Mouse (Mus musculus) megakaryocyte, adult 5-6 weeks (primary cell): ENCODE measurements around the gene Tex47. TPM values are rescaled to one million over a fixed set of nuclear protein-coding genes. Genes with fewer than 3 reads are reported as not detected.

Experiments used
- ATAC-seq: 2 replicates; pipeline ENCODE4 v1.8.0; 2016; ENCODE audit warnings: mild to moderate bottlenecking, inconsistent platforms; ENCODE audit not compliant: poor library complexity, severe bottlenecking
- total RNA-seq, 2 experiments: library from RNA; stranded (forward) in 1 of 2; stranded (reverse) in 1 of 2; fragments of 153-499, 151-499 nt in 1 of 2; fragments of 221-1000, 200-1000 nt in 1 of 2; gene quantifications; 2 replicates each; pipeline versions ENCODE4 v1.2.3 to v1.2.4; 2015 to 2017

The Tex47 gene
- total RNA-seq (2015) (not detected in 2 replicates), total RNA-seq (2017) (not detected in 2 replicates)

DNA sequence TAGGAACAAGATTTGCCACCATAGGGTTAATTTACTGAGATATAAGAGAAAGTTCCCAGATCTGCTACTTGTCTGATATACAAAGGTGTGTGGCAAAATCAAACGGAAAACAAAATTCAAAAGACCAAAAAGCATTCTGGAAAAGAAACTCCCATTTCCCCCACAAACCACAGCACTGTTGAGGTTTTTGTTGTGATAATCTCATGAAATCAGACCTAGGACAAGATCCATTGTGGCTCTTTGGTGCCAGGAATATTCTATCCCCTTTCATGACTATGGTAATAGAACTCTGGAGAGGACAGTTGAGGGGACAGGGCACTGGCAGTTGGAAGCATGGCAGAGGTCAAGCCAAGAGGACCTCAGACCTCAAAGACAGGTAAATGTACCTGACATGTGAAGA is at the start of gene Tex47:
Gene Tex47 (plus strand): TSS at position 301 of the 400 bp plus-strand sequence.
- ATAC-seq: no peak

DNA sequence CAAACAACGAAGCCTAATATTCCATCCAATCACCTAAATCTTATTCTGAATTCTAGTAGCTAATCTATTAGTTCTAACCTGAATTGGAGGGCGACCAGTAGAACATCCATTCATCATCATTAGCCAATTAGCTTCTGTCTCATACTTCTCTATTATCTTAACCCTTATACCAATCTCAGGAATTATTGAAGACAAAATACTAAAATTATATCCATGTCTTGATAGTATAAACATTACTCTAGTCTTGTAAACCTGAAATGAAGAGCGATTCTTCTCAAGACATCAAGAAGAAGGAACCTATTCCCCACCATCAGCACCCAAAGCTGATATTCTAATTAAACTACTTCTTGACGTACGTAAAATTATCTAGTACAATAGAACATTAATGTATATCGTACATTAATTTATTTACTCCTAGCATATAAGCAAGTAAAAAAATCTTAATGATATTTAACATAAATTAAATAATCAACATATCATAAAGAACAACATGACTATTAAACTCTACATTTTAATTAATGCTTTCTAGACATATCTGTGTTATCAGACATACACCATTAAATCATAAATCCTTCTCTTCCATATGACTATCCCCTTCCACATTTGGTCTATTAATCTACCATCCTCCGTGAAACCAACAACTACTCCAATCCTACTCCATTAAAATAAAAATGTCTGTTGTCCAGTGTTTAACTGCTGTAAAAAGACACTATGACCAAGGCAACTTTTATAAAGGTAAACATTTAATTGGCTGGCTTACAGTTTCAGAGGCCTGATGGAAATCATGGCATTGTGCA is 27.1 kb upstream of the Tex47 start:
- peak; percentile 94 for ATAC-seq

DNA sequence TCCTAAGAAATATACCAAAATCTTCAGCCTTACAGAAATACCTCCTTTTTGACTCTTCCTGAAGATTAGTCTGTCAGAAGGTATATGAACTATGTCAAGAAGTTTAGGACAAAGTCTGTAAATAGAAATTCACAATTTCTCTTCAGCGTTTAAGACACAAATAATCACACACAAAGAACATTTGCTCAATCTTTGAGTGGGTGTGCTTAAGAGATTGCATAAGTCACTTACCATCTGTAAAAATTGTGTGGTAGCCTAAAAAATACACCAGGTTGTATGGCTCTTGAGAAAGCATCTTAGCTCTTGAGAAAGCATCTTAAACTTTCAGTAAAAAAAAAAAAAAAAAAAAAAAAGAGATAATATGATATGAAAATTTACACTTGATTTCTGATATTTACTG is 19.6 kb upstream of the Tex47 start:
- ATAC-seq: no peak

DNA sequence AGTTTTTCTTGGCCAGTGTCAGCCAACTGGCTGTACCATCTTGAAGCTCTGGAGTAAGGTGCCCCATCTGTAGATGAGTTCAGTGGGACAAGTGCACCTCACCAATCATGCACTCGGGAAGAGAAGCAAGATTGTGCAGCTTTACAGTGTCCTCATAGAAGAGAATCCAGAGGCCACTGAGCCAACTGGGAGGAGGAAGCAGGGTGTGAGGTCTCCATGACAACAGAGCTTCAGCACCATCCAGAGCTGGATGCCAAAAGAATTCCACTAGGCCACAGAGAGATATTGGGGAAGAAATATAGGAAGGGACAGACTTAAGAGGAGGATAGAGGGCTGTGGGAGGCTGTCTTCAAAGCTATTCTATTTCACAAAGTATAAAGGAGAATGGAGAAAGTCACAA is 950 bp upstream of the Tex47 start:
- ATAC-seq: no peak

DNA sequence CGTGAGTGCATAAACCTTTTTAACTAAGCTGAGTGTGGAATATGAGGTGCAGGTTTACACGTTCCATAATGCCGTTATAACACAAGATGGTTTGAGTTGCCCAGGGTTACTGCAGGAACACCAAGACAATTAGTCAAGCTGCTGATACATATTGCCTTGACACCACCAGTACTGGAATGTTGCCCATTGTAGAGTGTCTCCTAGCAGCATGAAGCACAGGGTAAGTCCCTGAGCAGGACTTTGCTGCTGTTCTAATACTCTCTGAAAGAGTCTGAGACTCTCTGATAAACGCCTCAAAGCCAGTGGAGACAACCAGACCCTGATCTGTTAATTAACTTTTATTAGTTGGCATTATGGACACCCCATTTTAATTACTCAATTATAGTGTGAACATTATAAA is 21.7 kb downstream of the Tex47 start:
- ATAC-seq: no peak

DNA sequence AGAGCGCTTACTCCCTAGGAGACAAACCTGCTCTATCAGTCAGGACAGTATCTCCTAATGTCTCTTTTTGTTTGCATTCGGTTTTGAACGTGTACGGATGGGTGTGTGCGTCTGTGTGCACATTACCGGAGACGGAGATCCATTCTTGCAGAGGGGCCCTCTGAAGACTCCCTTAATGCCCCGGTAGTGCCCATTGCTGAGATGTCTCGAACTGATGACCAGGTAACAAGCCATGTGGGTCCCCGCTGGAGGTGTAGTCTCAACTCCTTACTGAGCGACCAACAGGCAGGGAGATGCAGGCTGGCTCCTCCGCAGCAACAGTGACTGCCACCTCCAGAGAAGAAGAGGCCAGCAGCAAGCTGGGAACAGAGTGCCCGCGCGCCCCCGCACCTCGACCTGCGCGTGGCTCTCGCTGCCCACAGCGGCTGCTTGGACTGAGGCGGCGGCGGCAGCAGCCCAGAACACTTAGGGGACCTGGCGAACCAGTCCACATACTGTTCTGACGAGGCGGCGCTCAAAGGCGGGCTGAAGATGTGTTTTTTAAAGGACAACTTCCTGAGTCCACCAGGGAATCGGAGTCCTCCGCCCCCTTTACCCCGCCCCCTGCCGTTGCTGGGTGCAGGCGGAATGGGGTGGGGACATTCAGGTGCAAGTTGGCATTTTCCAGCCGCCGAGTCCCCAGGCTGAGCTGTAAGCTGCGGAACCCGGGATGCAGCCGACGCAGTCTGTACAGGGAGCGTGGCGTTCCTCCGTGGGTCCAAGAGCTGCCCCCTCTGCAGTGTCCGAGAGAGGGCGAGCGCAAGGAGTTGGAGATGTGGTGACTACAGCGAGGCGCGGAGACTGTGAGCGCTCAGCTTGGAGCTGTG is 40.5 kb downstream of the Tex47 start, which contains the start of gene Zfp804b:
Gene Zfp804b (minus strand): TSS at position 612 of the 866 bp plus-strand sequence.
- ATAC-seq: no peak

DNA sequence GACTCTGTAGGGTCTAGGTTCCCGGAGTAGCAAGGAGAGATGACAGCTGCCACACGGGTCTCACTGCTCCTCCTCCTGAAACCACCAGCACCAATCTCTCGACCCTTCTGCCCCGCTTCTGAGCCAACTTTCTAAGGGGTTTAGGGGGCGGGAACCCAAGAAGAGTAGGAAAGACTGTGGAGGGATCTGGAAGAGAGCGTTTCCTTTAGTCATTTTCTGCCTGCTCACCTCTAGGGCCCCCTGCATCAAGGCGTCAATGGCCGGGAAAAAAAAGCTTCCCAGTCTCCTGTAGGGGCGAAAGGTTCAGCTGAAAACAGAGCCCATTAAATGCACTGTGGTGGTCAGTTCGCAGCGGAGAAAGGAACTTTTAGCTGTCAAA is 41.1 kb downstream of the Tex47 start:
- ATAC-seq: no peak

Other genes with a start within 250 kb of the Tex47 start
- not detected in 2 replicates for gene Zfp804b, start 40.6 kb downstream of the Tex47 start, total RNA-seq (2015)
- not detected in 2 replicates for gene Zfp804b, start 40.6 kb downstream of the Tex47 start, total RNA-seq (2017)